Mouse (Mus musculus) lung, postnatal 0 days (tissue): ENCODE measurements around the gene Tmem174. TPM values are rescaled to one million over a fixed set of nuclear protein-coding genes. Genes with fewer than 3 reads are reported as not detected.

Source experiments
- ATAC-seq: fragments of 200-750 bp; cut with Nextera tagmentation; 2 replicates; pipeline ENCODE4 v1.8.0; 2017; ENCODE audit warnings: moderate library complexity
- DNase-seq: peaks from one replicate; pipeline ENCODE4 v3.0.0-alpha.2; 2016; ENCODE audit warnings: low spot score
- H3K27ac ChIP-seq: fragments of 300-500 bp; sonication (generic); 2 replicates; pipeline ENCODE4 v1.5.1; 2014; ENCODE audit warnings: antibody characterized with exemption, mild to moderate bottlenecking, low read length, mixed read lengths
- H3K27me3 ChIP-seq: fragments of 300-500 bp; sonication (generic); replicated peaks from 2 replicates; pipeline ENCODE4 v1.6.1; 2014; ENCODE audit warnings: low read length, mixed read lengths; ENCODE audit not compliant: insufficient read depth
- H3K36me3 ChIP-seq: fragments of 300-500 bp; sonication (generic); 2 replicates; pipeline ENCODE4 v1.6.1; 2014; ENCODE audit warnings: low read length, mixed read lengths; ENCODE audit not compliant: insufficient read depth
- H3K4me1 ChIP-seq: fragments of 300-500 bp; sonication (generic); 2 replicates; pipeline ENCODE4 v1.6.1; 2014; ENCODE audit warnings: antibody characterized with exemption, low read depth, low read length, mixed read lengths; ENCODE audit not compliant: insufficient read depth
- H3K4me2 ChIP-seq: fragments of 300-500 bp; sonication (generic); replicated peaks from 2 replicates; pipeline ENCODE4 v1.6.1; 2014; ENCODE audit warnings: low read depth, mild to moderate bottlenecking, low read length, moderate library complexity, mixed read lengths
- H3K4me3 ChIP-seq: fragments of 300-500 bp; sonication (generic); 2 replicates; pipeline ENCODE4 v1.5.1; 2014; ENCODE audit warnings: low read depth, low read length
- H3K9ac ChIP-seq: fragments of 300-500 bp; sonication (generic); replicated peaks from 2 replicates; pipeline ENCODE4 v1.6.1; 2014; ENCODE audit warnings: low read depth, mild to moderate bottlenecking
- H3K9me3 ChIP-seq: fragments of 300-500 bp; sonication (generic); 2 replicates; pipeline ENCODE4 v1.6.1; 2016; ENCODE audit warnings: low read length, mixed read lengths
- CTCF ChIP-seq: IDR thresholded peaks from 2 replicates; pipeline ENCODE4 v1.5.1; 2016; ENCODE audit warnings: antibody characterized with exemption, mild to moderate bottlenecking
- EP300 ChIP-seq: IDR thresholded peaks from 2 replicates; pipeline ENCODE4 v1.6.1; 2016; ENCODE audit warnings: antibody characterized with exemption, mild to moderate bottlenecking, control low read depth
- WGBS: fragments of 180-500 bp; shearing (Covaris S2); extraction: QIAGEN DNeasy Blood & Tissue Kit; methylation state at CpG from one replicate; pipeline ENCODE4 v1.1.7; 2014; 5-methylcytosine and 5-hydroxymethylcytosine counted together
- polyA plus RNA-seq: library from polyadenylated mRNA; unstranded; fragments of >200 nt; fragmentation: Nextera tagmentation; extraction: Ambion mirVana; gene quantifications from 2 replicates; pipeline ENCODE4 v1.2.1, GENCODE M21; 2015

Gene Tmem174
- polyA plus RNA-seq, 1 experiment from 2014 or later = 0.05 TPM

- H3K4me3 ChIP-seq = no peak overlapping the region
- DNase-seq (no peak), ATAC-seq (no peak)
- no peak overlapping the region for H3K4me2 ChIP-seq
- no peak overlapping the region for H3K27ac ChIP-seq
- H3K9ac ChIP-seq = no peak overlapping the region
- H3K4me1 ChIP-seq = no peaks in the 10 kb centered on the region
- 64% methylated on average over 5 of the region's 5 CpGs for WGBS
- no peaks in the 10 kb centered on the region for H3K27me3 ChIP-seq
- H3K36me3 ChIP-seq = no peaks in the 10 kb centered on the region
- no peak for TF ChIP-seq CTCF
- TF ChIP-seq EP300 = no peak
- no peaks in the 10 kb centered on the region for H3K9me3 ChIP-seq
These were observed 1.4 kb upstream of the Tmem174 start for GRCm38 (mm10) chr13:98638507-98639166.

GRCm38 (mm10) chr13:98636571-98636970, 639 bp downstream of the Tmem174 start:
- Histone ChIP-seq H3K27ac (no peak overlapping the region), H3K4me1 (no peaks in the 10 kb centered on the region), H3K4me3 (no peak overlapping the region), H3K27me3 (no peaks in the 10 kb centered on the region), H3K9me3 (no peaks in the 10 kb centered on the region), H3K9ac (no peak overlapping the region), H3K36me3 (no peaks in the 10 kb centered on the region), H3K4me2 (no peak overlapping the region)
- ATAC-seq (no peak), DNase-seq (no peak)
- 58% methylated on average over 18 of the region's 18 CpGs for WGBS
- TF ChIP-seq CTCF = no peak
- no peak for TF ChIP-seq EP300

GRCm38 (mm10) chr13:98633641-98634484, 3.3 kb downstream of the Tmem174 start:
- Histone ChIP-seq H3K4me3 (no peak overlapping the region), H3K27me3 (no peaks in the 10 kb centered on the region), H3K9me3 (no peaks in the 10 kb centered on the region), H3K9ac (no peak overlapping the region), H3K4me2 (no peak overlapping the region), H3K4me1 (no peaks in the 10 kb centered on the region), H3K27ac (no peak overlapping the region), H3K36me3 (no peaks in the 10 kb centered on the region)
- 35% methylated on average over 6 of the region's 6 CpGs for WGBS
- ATAC-seq (no peak), DNase-seq (peak; percentile 36)
- TF ChIP-seq CTCF = peak; percentile 67
- no peak for TF ChIP-seq EP300

GRCm38 (mm10) chr13:98632306-98632942, 4.8 kb downstream of the Tmem174 start:
- TF ChIP-seq EP300 = no peak
- TF ChIP-seq CTCF = no peak
- WGBS = 73% methylated on average over 9 of the region's 9 CpGs
- no peak for ATAC-seq

GRCm38 (mm10) chr13:98631105-98631838, 5.9 kb downstream of the Tmem174 start:
- DNase-seq (no peak), ATAC-seq (no peak)
- Histone ChIP-seq H3K27ac (no peak overlapping the region), H3K9me3 (no peaks in the 10 kb centered on the region), H3K9ac (no peak overlapping the region), H3K36me3 (no peaks in the 10 kb centered on the region), H3K4me1 (no peaks in the 10 kb centered on the region), H3K27me3 (no peaks in the 10 kb centered on the region), H3K4me2 (no peak overlapping the region), H3K4me3 (no peak overlapping the region)
- WGBS = 38% methylated on average over 20 of the region's 20 CpGs
- no peak for TF ChIP-seq EP300
- TF ChIP-seq CTCF = no peak

More at GRCm38 (mm10) chr13:98632306-98632942, 4.8 kb downstream of the Tmem174 start:
- no peaks in the 10 kb centered on the region for H3K9me3 ChIP-seq
- no peak overlapping the region for H3K4me2 ChIP-seq
- no peak overlapping the region for H3K27ac ChIP-seq
- DNase-seq = no peak
- no peaks in the 10 kb centered on the region for H3K27me3 ChIP-seq
- H3K9ac ChIP-seq = no peak overlapping the region
- no peaks in the 10 kb centered on the region for H3K36me3 ChIP-seq
- H3K4me1 ChIP-seq = no peaks in the 10 kb centered on the region
- H3K4me3 ChIP-seq = no peak overlapping the region

- ATAC-seq (no peak), DNase-seq (peak; percentile 45)
- no peak overlapping the region for H3K4me3 ChIP-seq
- TF ChIP-seq EP300 (no peak), CTCF (no peak)
- no peaks in the 10 kb centered on the region for H3K27me3 ChIP-seq
- no peaks in the 10 kb centered on the region for H3K9me3 ChIP-seq
- H3K9ac ChIP-seq = no peak overlapping the region
- no peaks in the 10 kb centered on the region for H3K36me3 ChIP-seq
- 36% methylated on average over 20 of the region's 20 CpGs for WGBS
- H3K4me1 ChIP-seq = no peaks in the 10 kb centered on the region
- H3K27ac ChIP-seq = no peak overlapping the region
- peak overlapping the region; percentile 28; the same call in 1 of the 2 replicates for H3K4me2 ChIP-seq
These were observed 10.5 kb downstream of the Tmem174 start for GRCm38 (mm10) chr13:98626736-98627135.
